Comparison of ENCODE assay signal across 14 mouse cellular contexts in the genomic region with DNA sequence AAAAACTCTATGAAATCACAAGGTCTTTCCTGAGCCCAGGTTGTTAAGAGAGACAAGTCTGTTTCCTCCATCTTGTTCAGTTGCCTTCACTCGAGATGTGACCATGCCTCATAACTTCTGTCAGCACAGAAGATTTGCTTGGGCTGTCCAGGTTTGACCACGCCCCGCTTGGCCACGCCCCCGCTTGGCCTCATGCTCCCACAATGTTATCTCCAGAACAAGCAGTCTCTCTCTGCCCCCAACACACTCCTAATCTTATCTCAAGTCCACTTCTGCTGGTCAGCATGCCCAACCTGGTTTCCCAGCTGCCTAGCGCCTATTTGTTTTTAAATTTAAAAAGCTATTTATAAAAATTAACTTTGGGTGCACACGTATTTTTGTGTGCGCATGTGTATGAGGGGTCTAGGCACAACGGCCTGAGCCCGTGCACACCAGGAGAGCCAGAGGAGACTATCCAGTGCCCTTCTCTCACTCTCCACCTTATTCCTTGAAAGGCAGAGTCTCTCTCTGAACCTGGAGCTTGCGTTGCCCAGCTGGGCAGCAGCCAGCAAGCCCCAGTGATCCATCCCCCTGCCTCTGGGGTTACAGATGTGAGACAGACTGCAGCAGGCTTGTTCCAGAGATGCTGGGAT. TPM values are rescaled to one million over a fixed set of nuclear protein-coding genes. Genes with fewer than 3 reads are reported as not detected.
DNase-seq lines count a peak whose midpoint lies in the region; ATAC-seq and TF ChIP-seq lines count a peak whose summit lies in the region.
"Had no signal": no experiment of that assay in that cellular context is flagged by ENCODE, and none has a peak within 500 bp of the region (broad histone marks: within the 10 kb centered on the region; RNA-seq: fewer than 3 reads in every experiment).

No protein-coding gene starts in this region.

- no peaks in the 10 kb centered on the region for H3K27me3 ChIP-seq in liver, postnatal 0 days (ENCODE audit: insufficient read depth, low read length)
- H3K27me3 ChIP-seq in intestine, embryonic 15.5 days (replicated peaks): no peaks in the 10 kb centered on the region

- no peaks in the 10 kb centered on the region for H3K4me1 ChIP-seq in liver, postnatal 0 days (ENCODE audit: insufficient read depth)
- H3K4me1 ChIP-seq in intestine, embryonic 15.5 days (replicated peaks): no peaks in the 10 kb centered on the region

- H3K27ac ChIP-seq in liver, postnatal 0 days (ENCODE audit: low read depth): no peak overlapping the region
- no peak overlapping the region for H3K27ac ChIP-seq in intestine, embryonic 15.5 days

- no peak overlapping the region for H3K9ac ChIP-seq in liver, postnatal 0 days (replicated peaks)
- H3K9ac ChIP-seq in intestine, embryonic 15.5 days: no peak overlapping the region

- no peak for ATAC-seq in liver, postnatal 0 days
- peak; percentile 65 for ATAC-seq in intestine, embryonic 15.5 days
- ATAC-seq in cerebellum, adult (ENCODE audit: insufficient number of reproducible peaks, low FRiP score, low TSS enrichment): no peak
- ATAC-seq: forebrain, embryonic 16.5 days had no signal

- WGBS in liver, postnatal 0 days (ENCODE audit: insufficient replicate concordance): 57% methylated on average over 11 of the region's 11 CpGs
- WGBS in intestine, embryonic 15.5 days: 62% methylated on average over 11 of the region's 11 CpGs

- peak; percentile 73 for DNase-seq in liver
- DNase-seq in liver, postnatal 0 days: no peak
- peak; percentile 3 for DNase-seq in c-Kit-positive CD71-positive TER-119-positive erythroid progenitor cells, embryonic 14.5 days (ENCODE audit: low spot score)
- DNase-seq in testis, postnatal 10 days (ENCODE audit: low spot score): peak; percentile 72
- DNase-seq in T-cell, adult 2 months (ENCODE audit: low spot score): no peak
- DNase-seq in right cerebral cortex, postnatal 25 days: no peak
- DNase-seq: cerebellum, adult 2 months; kidney, postnatal 10 days; layer of hippocampus, adult 9-11 months; left cerebral cortex, postnatal 4 days had no signal

- H3K4me3 ChIP-seq in liver, postnatal 0 days (ENCODE audit: low read depth, low read length): no peak overlapping the region
- H3K4me3 ChIP-seq in intestine, embryonic 15.5 days (replicated peaks): no peak overlapping the region

- no peaks in the 10 kb centered on the region for H3K9me3 ChIP-seq in liver, postnatal 0 days (ENCODE audit: low read length)
- H3K9me3 ChIP-seq in intestine, embryonic 15.5 days: no peaks in the 10 kb centered on the region

- no peaks in the 10 kb centered on the region for H3K36me3 ChIP-seq in liver, postnatal 0 days (replicated peaks; ENCODE audit: insufficient read depth, low read length)
- H3K36me3 ChIP-seq in intestine, embryonic 15.5 days: no peaks in the 10 kb centered on the region

- TF ChIP-seq EP300 in liver, postnatal 0 days (IDR thresholded peaks at IDR 0.05; ENCODE audit: low read depth): no peak

- no peak for TF ChIP-seq CTCF in liver, postnatal 0 days (IDR thresholded peaks at IDR 0.05; ENCODE audit: low read depth)

- H3K4me2 ChIP-seq in liver, postnatal 0 days (ENCODE audit: low read depth, low read length): no peak overlapping the region
- no peak overlapping the region for H3K4me2 ChIP-seq in intestine, embryonic 15.5 days (replicated peaks)

RNA-seq across cellular contexts. Expression of a gene that starts 47.3 kb away (rescaled TPM):
- not detected in 2 replicates for polyA plus RNA-seq in liver, postnatal 0 days (2015; fragmentation: Nextera tagmentation; extraction: Ambion mirVana)
- 9.4 and 10.0 TPM in 2 replicates for polyA plus RNA-seq in intestine, embryonic 15.5 days (2015; fragmentation: Nextera tagmentation; extraction: Ambion mirVana)
- polyA plus RNA-seq: C2C12 had no signal

Comparison
In these comparisons a context has a peak if more than half of its experiments do, and no peak if none do; other contexts are left out.
1. DNase-seq: peak in liver (single experiment), c-Kit-positive CD71-positive TER-119-positive erythroid progenitor cells, embryonic 14.5 days (single experiment) and testis, postnatal 10 days (single experiment); none in liver, postnatal 0 days (single experiment), T-cell, adult 2 months (single experiment) and right cerebral cortex, postnatal 25 days (single experiment).
2. RNA of a gene that starts 47.3 kb away (polyA plus RNA-seq): 9.4 to 10.0 TPM in intestine, embryonic 15.5 days; not detected in liver, postnatal 0 days; every median in the first group is over 10 times any median in the second.